Mouse (Mus musculus) spleen, postnatal 14 days (tissue): ENCODE data around the gene Loxl3.

Source experiments
- DNase-seq, 2 experiments: peaks; one replicate each; pipeline ENCODE4 v3.0.0; 2021 to 2022; ENCODE audit warnings: low spot score in 2 of 2

The Loxl3 gene

DNA sequence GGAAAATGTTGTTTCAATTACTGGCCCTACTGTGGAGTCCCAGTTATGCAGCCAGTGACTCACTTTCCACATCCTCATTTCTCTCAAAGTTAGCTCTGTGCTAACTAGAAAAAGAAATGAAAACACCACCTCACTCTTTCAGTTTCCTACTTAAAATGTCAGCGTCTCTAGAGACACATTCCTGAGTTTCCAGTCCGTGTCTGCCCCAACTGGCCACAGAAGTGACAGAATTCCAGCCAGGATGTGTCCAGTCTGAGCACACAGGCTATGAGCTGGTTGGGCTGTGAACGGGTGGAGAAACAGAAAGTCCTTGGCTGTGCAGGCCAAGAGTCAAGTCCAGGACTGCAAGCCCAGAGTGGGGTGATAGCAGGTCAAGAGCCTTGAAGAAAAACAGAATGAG, 16.8 kb upstream of the Loxl3 start:
- no peak for DNase-seq

DNA sequence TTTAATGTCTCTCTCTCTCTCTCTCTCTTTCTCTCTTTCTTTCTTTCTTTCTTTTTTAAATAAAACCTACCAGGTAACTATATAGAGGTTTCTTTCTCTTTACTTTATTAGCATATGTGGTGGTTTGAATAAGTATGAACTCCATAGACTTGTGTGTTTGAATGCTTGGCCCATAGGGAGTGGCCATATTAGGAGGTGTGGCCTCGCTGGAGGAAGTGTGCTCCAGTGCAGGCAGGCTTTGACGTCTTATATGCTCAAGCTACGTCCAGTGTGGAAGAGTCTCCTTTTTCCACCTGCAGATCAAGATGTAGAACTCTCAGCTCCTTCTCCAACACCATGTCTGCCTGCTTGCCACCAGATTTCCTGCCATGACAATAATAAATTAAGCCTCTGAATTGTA, 14.9 kb upstream of the Loxl3 start:
- no peak for DNase-seq

DNA sequence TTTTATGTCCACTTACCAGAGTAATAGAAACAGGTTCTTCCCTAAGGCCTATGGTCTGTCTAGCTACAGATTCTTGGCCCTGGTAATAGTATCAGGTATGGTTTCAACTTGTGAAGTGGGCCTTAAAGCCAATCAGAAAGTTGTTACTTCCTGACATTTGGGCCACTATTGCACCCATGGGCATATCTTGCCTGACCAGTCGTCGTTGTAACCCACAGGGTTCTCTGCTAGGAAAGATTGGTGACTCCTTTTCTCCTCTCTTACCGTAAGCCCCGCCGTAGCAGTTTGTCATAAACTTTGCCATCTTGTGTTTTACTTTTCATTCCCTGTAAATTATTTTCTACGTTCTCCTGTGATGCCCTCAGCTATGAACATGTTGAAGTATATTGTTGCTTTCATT, 13.9 kb upstream of the Loxl3 start:
- DNase-seq = no peak

GRCm38 (mm10) chr6:83020836-83021593, 13.0 kb upstream of the Loxl3 start:
- DNase-seq = no peak

DNA sequence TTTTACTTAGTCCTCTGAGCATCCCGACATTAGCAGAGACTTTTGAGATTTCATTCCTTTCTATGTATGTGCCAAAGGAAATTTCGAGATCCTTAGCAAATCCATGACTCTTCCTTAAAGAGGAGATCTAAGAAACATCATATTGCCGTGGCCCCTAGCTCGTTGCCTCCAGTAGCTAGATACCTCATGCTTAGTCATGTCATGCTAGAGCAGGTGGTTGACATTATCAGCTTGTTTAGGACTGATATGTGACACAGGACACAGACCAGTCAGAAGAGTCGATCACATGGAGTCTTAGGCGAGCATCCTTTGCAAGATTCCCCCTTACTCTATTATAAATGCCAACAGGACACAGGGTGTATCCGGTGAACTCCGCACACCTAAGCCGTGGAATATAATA, 11.0 kb upstream of the Loxl3 start:
- DNase-seq = no peak

DNA sequence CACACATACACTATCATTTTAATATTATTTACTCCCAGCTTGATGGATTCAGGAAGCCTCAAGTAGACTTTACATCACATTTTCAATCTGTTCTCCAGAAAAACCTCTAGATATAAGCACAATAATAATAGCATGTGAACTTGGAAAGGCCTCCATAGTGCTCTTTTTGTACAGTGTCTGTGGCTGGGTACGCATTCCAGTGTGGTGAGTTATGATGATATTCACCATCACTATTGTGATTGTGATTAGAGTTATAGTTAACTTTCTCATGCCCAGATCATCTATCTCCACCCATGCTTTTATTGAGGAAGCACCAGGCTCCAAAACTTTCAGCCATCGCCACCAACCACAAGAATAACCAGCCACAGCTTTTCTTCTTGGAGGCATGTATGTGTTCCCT, 10.2 kb upstream of the Loxl3 start:
- no peak for DNase-seq

DNA sequence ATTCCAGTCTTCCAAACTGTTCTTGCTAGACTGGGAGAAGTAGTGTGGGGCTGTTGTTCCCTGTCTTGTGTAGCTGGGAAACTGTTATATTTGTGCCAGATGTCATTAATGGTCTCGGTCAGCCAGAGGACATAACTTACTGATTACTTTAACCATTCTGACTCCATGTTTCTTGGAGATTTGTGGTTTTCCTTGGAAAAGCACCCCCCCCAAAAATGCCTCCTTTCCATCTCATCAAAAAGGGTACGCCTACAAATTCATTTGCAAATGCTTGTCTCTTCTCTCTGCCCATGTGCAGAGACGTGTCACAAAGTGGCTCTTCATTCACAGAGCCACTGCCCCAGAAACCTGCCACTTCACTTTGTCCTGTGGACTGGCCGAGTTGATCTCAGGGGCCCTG, 9.6 kb upstream of the Loxl3 start:
- no peak for DNase-seq

DNA sequence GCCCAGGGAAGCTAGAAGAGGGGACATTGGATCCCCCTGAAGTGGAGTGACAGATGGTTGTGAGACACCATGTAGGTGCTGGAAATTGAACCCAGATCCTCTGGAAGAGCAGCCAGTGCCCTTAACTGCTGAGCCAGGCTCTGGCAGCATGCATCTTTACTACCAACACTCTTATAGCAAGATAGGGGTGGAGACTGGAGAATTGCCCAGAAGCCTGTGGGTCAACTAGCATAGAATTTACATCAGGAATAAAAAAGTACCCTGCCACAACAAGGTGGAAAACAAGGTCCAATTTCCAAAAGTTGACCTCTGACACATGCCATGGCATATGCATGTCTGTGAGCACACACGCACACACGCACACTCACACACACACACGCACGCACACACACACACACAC, 8.8 kb upstream of the Loxl3 start:
- no peak for DNase-seq

DNA sequence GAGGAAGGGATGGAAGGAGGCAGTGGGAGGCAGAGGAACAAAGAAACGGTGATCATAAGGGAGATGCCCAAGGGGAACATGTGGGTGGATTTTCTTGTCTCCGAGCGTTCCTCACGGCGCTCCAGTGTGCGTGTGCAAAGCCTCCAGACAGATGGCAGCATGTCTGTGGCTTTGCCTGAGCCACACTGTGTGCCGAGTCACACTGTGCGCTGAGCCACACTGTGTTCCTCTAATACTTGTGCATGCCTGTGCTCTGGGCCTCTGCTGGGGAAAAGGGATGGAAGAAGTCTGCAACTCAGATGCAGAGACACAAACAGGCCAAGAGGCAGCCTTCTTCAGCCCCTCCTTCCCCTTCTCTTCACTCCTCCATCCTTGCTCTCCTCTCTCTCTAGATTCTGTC, 6.7 kb upstream of the Loxl3 start:
- DNase-seq = no peak

GRCm38 (mm10) chr6:83027706-83028105, 6.3 kb upstream of the Loxl3 start:
- no peak for DNase-seq

GRCm38 (mm10) chr6:83029777-83030176, 4.2 kb upstream of the Loxl3 start:
- DNase-seq = no peak

GRCm38 (mm10) chr6:83031111-83031510, 2.9 kb upstream of the Loxl3 start:
- DNase-seq = no peak

GRCm38 (mm10) chr6:83031921-83032590, 1.9 kb upstream of the Loxl3 start:
- DNase-seq = no peak

DNA sequence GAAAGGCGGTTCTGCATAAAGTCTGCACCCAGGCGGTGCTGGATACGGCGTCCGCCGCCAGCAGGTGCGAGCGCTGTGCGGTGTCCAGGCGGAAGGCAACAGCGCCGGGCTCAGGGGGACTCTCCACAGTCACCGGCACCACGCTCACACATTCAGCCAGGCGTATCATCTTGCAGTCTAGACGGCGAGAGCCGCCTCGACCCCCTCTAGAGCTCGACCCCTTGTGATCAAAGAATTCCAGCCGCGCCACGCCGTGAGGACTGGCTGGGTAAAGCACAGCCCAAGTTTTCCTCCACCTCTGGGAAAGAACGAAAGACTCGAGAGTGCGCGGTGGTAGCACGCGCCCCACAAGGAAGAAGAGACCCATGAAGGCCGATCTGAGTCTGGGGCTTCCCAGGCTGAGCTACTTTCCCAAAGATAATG, 1.2 kb upstream of the Loxl3 start:
- peak; percentile 41 to 55 for DNase-seq

DNA sequence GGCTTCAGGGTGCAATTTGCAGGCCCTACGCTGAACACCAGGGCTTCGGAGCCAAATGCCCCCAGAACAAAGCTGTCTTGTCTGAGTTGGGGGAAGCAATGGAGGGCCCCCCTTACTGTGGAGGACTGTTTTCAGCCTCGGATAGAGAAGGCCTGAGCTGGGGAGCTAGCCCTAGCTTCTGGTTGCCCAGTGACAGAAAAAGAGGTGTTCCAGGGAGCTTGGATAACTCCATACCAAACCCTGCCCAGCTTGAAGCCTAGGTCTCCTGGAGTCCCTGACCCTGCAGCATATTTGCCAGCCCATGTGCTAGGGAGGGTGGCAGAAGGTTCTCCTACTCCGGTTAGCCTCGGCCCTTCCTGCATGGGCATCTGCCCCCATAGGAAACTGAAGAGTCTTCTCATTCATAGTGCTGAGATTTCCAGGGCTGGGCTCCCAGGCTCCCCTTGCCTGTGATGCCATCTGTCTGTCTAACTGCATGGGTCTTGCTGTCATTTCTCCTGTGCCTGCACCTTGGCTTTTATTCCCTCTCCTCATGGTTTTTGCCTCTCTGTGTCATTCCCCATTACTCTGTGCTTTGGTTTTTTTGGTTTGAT, 586 bp downstream of the Loxl3 start:
- DNase-seq = no peak

- no peak for DNase-seq
These were observed 3.2 kb downstream of the Loxl3 start for GRCm38 (mm10) chr6:83037188-83037587.

GRCm38 (mm10) chr6:83038496-83039012, 4.6 kb downstream of the Loxl3 start:
- peak; percentile 91 to 96 for DNase-seq

DNA sequence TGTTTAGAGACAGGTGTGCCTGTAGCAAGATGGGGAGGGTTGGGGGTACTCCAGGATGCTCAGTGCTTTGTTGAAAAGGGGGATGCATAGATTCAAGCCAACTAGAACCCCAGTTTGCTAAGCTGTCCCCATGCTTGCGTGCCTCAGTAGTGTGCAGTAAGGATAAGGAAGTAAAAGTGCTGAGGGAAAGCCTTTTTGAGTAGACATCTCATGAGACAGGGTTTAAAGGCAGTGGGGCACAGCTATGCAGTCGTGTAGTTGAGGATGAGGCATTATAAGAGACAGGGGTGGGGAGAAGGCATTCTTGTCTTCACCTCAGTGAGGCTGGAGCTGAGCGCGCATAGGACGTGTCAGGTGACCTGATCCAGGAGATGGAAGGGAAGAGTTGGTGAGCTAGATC, 6.6 kb downstream of the Loxl3 start:
- DNase-seq = no peak

GRCm38 (mm10) chr6:83043561-83043960, 9.6 kb downstream of the Loxl3 start:
- DNase-seq = no peak

DNA sequence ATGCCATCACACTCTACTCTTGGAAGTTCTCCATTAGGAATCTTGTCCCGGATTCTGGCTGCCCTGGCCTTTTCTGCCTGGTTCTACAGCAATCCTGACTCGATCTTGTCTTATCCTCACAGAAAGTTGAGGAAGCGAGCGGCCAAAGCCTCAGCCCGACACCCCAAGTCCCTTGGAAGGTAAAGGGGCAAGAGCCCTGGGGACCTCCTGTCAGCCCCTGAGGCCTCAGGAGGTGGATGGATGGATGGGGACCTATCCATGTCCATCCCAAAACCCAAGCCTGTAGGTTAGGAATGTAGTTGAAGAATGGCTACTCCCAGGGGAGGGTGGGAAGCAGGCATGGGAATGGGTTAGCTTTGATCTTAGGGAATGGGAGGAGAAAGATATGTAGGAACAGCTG, 10.0 kb downstream of the Loxl3 start:
- DNase-seq = no peak

DNA sequence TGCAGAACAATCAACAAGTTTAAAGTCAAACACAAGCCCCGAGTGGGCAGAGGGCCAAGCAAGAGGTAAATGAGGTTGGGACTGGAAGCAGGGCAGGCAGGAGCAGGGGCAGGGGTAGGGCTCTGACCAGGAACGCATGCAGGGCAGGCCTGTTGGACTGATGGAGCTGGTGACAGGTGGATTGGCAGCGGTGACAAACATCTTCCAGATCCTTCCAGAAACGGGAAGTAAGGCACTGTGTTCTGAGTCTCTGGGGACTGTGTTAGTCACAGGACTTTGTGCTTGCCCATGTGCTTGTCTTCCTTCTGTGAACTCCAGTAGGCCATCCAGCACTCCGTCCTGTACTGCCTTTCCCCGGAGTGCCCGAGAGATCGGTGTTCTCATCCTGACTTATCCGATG, 10.8 kb downstream of the Loxl3 start:
- DNase-seq = no peak

GRCm38 (mm10) chr6:83049367-83049766, 15.4 kb downstream of the Loxl3 start:
- no peak for DNase-seq
